Mouse (Mus musculus): ENCODE data around the gene Togaram2. TPM values are rescaled to one million over a fixed set of nuclear protein-coding genes. Genes with fewer than 3 reads are reported as not detected.
"Not testable (repeated sequence)": the region's sequence is repeated elsewhere in the genome, so short reads cannot be mapped to it uniquely, and the experiment has no call there.

Togaram2 gene
- polyA plus RNA-seq, 1 experiment from 2014 or later = 1.2 TPM

GRCm38 (mm10) chr17:71736442-71736841, 63.4 kb downstream of the Togaram2 start:
- Histone ChIP-seq H3K9ac (replicated peaks; ENCODE audit: low read depth, low read length) (no peak overlapping the region), H3K4me1 (ENCODE audit: control insufficient read depth, insufficient read depth, low read length) (no peaks in the 10 kb centered on the region), H3K9me3 (ENCODE audit: control insufficient read depth, low read length) (no peaks in the 10 kb centered on the region), H3K4me2 (ENCODE audit: low read depth, low read length) (no peak overlapping the region), H3K27ac (ENCODE audit: low read depth, low read length) (no peak overlapping the region), H3K36me3 (ENCODE audit: control insufficient read depth, insufficient read depth, low read length) (no peaks in the 10 kb centered on the region), H3K27me3 (ENCODE audit: control insufficient read depth, insufficient read depth, low read length) (no peaks in the 10 kb centered on the region), H3K4me3 (ENCODE audit: low read depth, low read length) (no peak overlapping the region)
- WGBS = 84% methylated on average over 3 of the region's 3 CpGs
- no peak for ATAC-seq (ENCODE audit: low read depth)

DNA sequence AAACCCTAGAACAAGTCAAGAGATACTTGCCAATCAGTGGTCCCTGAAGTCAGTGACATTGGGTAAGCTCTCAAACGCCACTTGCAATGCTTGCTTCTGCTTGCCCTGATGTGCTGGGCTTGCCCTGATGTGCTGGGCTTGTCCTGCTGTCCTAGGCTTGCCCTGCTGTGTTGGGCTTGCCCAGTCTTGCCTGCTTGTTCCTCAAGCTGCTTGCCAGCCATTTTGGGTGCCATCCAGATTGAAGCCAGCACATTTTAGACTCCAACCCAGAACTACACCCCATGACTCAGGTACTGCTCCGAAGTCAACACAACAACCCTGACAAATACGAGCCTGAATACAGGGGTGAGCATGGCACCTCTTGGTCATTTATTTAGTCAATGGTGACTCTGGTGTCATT, 69.1 kb downstream of the Togaram2 start:
- Histone ChIP-seq H3K27me3 (ENCODE audit: control insufficient read depth, insufficient read depth, low read length) (no peaks in the 10 kb centered on the region), H3K4me2 (ENCODE audit: low read depth, low read length) (no peak overlapping the region), H3K27ac (ENCODE audit: low read depth, low read length) (no peak overlapping the region), H3K9ac (replicated peaks; ENCODE audit: low read depth, low read length) (no peak overlapping the region), H3K4me3 (ENCODE audit: low read depth, low read length) (no peak overlapping the region), H3K4me1 (ENCODE audit: control insufficient read depth, insufficient read depth, low read length) (0 out of 2 replicates have a peak, but pooled peaks cover 3% of the 10 kb centered on the region), H3K9me3 (ENCODE audit: control insufficient read depth, low read length) (no peaks in the 10 kb centered on the region), H3K36me3 (ENCODE audit: control insufficient read depth, insufficient read depth, low read length) (no peaks in the 10 kb centered on the region)
- WGBS = 84% methylated on average over 3 of the region's 3 CpGs
- ATAC-seq (ENCODE audit: low read depth) = no peak

GRCm38 (mm10) chr17:71742935-71743334, 69.9 kb downstream of the Togaram2 start:
- no peaks in the 10 kb centered on the region for H3K27me3 ChIP-seq (ENCODE audit: control insufficient read depth, insufficient read depth, low read length)
- H3K36me3 ChIP-seq (ENCODE audit: control insufficient read depth, insufficient read depth, low read length) = no peaks in the 10 kb centered on the region
- no peak overlapping the region for H3K4me2 ChIP-seq (ENCODE audit: low read depth, low read length)
- no peak for ATAC-seq (ENCODE audit: low read depth)
- no peaks in the 10 kb centered on the region for H3K9me3 ChIP-seq (ENCODE audit: control insufficient read depth, low read length)
- H3K9ac ChIP-seq (replicated peaks; ENCODE audit: low read depth, low read length) = no peak overlapping the region
- H3K27ac ChIP-seq (ENCODE audit: low read depth, low read length) = no peak overlapping the region
- no peak overlapping the region for H3K4me3 ChIP-seq (ENCODE audit: low read depth, low read length)
- WGBS = 28% methylated on average over 5 of the region's 5 CpGs
- 0 out of 2 replicates have a peak, but pooled peaks cover 3% of the 10 kb centered on the region for H3K4me1 ChIP-seq (ENCODE audit: control insufficient read depth, insufficient read depth, low read length)

GRCm38 (mm10) chr17:71746114-71746513, 73.1 kb downstream of the Togaram2 start:
- H3K4me3 ChIP-seq (ENCODE audit: low read depth, low read length) = no peak overlapping the region
- peak; percentile 42; the same call in 1 of the 2 replicates for ATAC-seq (ENCODE audit: low read depth)
- no peaks in the 10 kb centered on the region for H3K9me3 ChIP-seq (ENCODE audit: control insufficient read depth, low read length)
- no peak overlapping the region for H3K4me2 ChIP-seq (ENCODE audit: low read depth, low read length)
- H3K36me3 ChIP-seq (ENCODE audit: control insufficient read depth, insufficient read depth, low read length) = no peaks in the 10 kb centered on the region
- 41% methylated on average over 9 of the region's 9 CpGs for WGBS
- H3K9ac ChIP-seq (replicated peaks; ENCODE audit: low read depth, low read length) = no peak overlapping the region
- H3K27ac ChIP-seq (ENCODE audit: low read depth, low read length) = no peak overlapping the region
- 0 out of 2 replicates have a peak, but pooled peaks cover 3% of the 10 kb centered on the region for H3K4me1 ChIP-seq (ENCODE audit: control insufficient read depth, insufficient read depth, low read length)
- no peaks in the 10 kb centered on the region for H3K27me3 ChIP-seq (ENCODE audit: control insufficient read depth, insufficient read depth, low read length)

GRCm38 (mm10) chr17:71747561-71747960, 74.5 kb downstream of the Togaram2 start:
- Histone ChIP-seq H3K9me3 (ENCODE audit: control insufficient read depth, low read length) (no peaks in the 10 kb centered on the region), H3K27ac (ENCODE audit: low read depth, low read length) (peak overlapping the region; percentile 48; the same call in 1 of the 2 replicates), H3K4me1 (ENCODE audit: control insufficient read depth, insufficient read depth, low read length) (0 out of 2 replicates have a peak, but pooled peaks cover 3% of the 10 kb centered on the region), H3K27me3 (ENCODE audit: control insufficient read depth, insufficient read depth, low read length) (no peaks in the 10 kb centered on the region), H3K4me3 (ENCODE audit: low read depth, low read length) (no peak overlapping the region), H3K9ac (replicated peaks; ENCODE audit: low read depth, low read length) (no peak overlapping the region), H3K36me3 (ENCODE audit: control insufficient read depth, insufficient read depth, low read length) (no peaks in the 10 kb centered on the region), H3K4me2 (ENCODE audit: low read depth, low read length) (no peak overlapping the region)
- no peak; the same call in 1 of the 2 replicates for ATAC-seq (ENCODE audit: low read depth)
- WGBS = 51% methylated on average over 8 of the region's 8 CpGs

DNA sequence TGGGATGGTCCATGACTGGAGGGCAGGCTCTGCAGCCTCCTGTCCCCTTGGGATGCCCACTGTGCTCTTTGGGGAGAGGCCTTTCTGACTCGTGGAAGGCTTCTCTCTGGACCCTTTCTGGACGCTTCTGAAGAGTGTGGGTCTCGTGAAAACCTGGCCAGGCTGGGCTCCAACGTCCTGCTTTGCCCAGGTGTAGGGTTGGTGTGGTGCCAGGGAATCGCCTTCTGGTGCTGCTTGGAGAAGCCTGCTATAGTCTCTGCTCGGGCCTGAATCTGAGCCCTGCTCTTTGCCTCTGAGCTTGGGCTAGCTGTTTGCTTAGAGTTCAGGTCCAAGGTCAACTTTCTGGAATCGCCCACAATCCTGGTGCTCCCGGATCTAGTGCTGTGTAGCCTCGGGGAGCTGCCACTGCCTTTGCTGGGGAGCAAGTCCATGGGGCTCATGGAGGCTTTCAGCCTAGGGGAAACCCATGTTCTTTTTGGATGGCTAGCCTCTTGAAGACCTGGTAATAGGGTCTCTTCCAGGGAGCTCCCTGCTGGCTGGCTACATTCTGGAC, 76.6 kb downstream of the Togaram2 start:
- H3K27me3 ChIP-seq (ENCODE audit: control insufficient read depth, insufficient read depth, low read length) = no peaks in the 10 kb centered on the region
- 0 out of 2 replicates have a peak, but pooled peaks cover 3% of the 10 kb centered on the region for H3K4me1 ChIP-seq (ENCODE audit: control insufficient read depth, insufficient read depth, low read length)
- WGBS = 82% methylated on average over 9 of the region's 9 CpGs
- ATAC-seq (ENCODE audit: low read depth) = no peak
- no peaks in the 10 kb centered on the region for H3K9me3 ChIP-seq (ENCODE audit: control insufficient read depth, low read length)
- no peak overlapping the region for H3K4me2 ChIP-seq (ENCODE audit: low read depth, low read length)
- no peak overlapping the region for H3K9ac ChIP-seq (replicated peaks; ENCODE audit: low read depth, low read length)
- no peak overlapping the region for H3K4me3 ChIP-seq (ENCODE audit: low read depth, low read length)
- H3K27ac ChIP-seq (ENCODE audit: low read depth, low read length) = no peak overlapping the region
- H3K36me3 ChIP-seq (ENCODE audit: control insufficient read depth, insufficient read depth, low read length) = no peaks in the 10 kb centered on the region

GRCm38 (mm10) chr17:71752831-71753230, 79.8 kb downstream of the Togaram2 start, which contains the start of gene Pcare:
Pcare (minus strand) TSS chr17:71752894.
- no peak within 1 kb of the TSS for H3K27ac ChIP-seq (ENCODE audit: low read depth, low read length)
- ATAC-seq (ENCODE audit: low read depth) = no peak
- H3K9ac ChIP-seq (replicated peaks; ENCODE audit: low read depth, low read length) = no peak within 1 kb of the TSS
- H3K9me3 ChIP-seq (ENCODE audit: control insufficient read depth, low read length) = no peaks in the 10 kb centered on the region
- 83% methylated on average over 10 of the region's 10 CpGs for WGBS
- H3K4me3 ChIP-seq (ENCODE audit: low read depth, low read length) = no peak within 1 kb of the TSS
- H3K36me3 ChIP-seq (ENCODE audit: control insufficient read depth, insufficient read depth, low read length) = no peaks in the 10 kb centered on the region
- H3K4me2 ChIP-seq (ENCODE audit: low read depth, low read length) = no peak within 1 kb of the TSS
- H3K4me1 ChIP-seq (ENCODE audit: control insufficient read depth, insufficient read depth, low read length) = no peaks in the 10 kb centered on the region
- H3K27me3 ChIP-seq (ENCODE audit: control insufficient read depth, insufficient read depth, low read length) = no peaks in the 10 kb centered on the region

DNA sequence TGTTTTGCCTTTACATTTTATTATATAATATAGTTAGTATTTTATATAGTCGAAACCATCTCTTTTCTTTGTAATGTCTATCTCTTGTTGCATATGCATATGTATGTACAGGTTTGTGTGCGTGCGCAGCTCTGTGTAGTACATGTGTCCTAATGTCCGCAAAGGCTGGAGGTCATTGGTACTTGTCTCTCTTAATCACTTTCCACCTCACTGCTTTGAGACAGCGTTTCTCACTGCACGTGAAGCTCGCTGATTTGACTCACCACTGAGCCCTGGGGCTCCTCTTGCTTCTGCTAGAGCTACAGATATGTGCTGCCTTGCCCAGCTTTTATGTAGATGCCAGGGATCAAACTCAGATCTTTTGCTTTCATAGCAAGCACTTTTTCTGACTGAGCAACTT, 87.5 kb downstream of the Togaram2 start:
- Histone ChIP-seq H3K4me3 (ENCODE audit: low read depth, low read length) (no peak overlapping the region), H3K27ac (ENCODE audit: low read depth, low read length) (no peak overlapping the region), H3K9ac (replicated peaks; ENCODE audit: low read depth, low read length) (no peak overlapping the region), H3K36me3 (ENCODE audit: control insufficient read depth, insufficient read depth, low read length) (no peaks in the 10 kb centered on the region), H3K9me3 (ENCODE audit: control insufficient read depth, low read length) (no peaks in the 10 kb centered on the region), H3K27me3 (ENCODE audit: control insufficient read depth, insufficient read depth, low read length) (no peaks in the 10 kb centered on the region), H3K4me1 (ENCODE audit: control insufficient read depth, insufficient read depth, low read length) (no peaks in the 10 kb centered on the region), H3K4me2 (ENCODE audit: low read depth, low read length) (no peak overlapping the region)
- ATAC-seq (ENCODE audit: low read depth) = no peak
- WGBS = 80% methylated on average over 7 of the region's 7 CpGs

- H3K9ac ChIP-seq (replicated peaks; ENCODE audit: low read depth, low read length); H3K4me1 ChIP-seq (ENCODE audit: control insufficient read depth, insufficient read depth, low read length); H3K27ac ChIP-seq (ENCODE audit: low read depth, low read length); H3K36me3 ChIP-seq (ENCODE audit: control insufficient read depth, insufficient read depth, low read length); H3K4me2 ChIP-seq (ENCODE audit: low read depth, low read length); H3K9me3 ChIP-seq (ENCODE audit: control insufficient read depth, low read length); H3K27me3 ChIP-seq (ENCODE audit: control insufficient read depth, insufficient read depth, low read length); H3K4me3 ChIP-seq (ENCODE audit: low read depth, low read length); ATAC-seq (ENCODE audit: low read depth): not testable (repeated sequence)
- 86% methylated on average over 1 of the region's 1 CpGs for WGBS
Measured at GRCm38 (mm10) chr17:71768173-71768572, 95.1 kb downstream of the Togaram2 start, which contains the start of gene Clip4. Clip4 (plus strand) TSS chr17:71768473.
